Mouse (Mus musculus) kidney, embryonic 16.5 days (tissue): ENCODE measurements at regions not wholly inside any gene's neighbourhood (a gene's known extent, or its start where the extent isn't known, plus 50 kb on each side); places are given as distances from the start of the nearest gene placed in this dataset.

ENCODE experiments used
- ATAC-seq: fragments of 200-750 bp; cut with Nextera tagmentation; 2 replicates; pipeline ENCODE4 v1.8.0; 2017; ENCODE audit warnings: moderate TSS enrichment; ENCODE audit not compliant: low FRiP score, low TSS enrichment
- H3K27ac ChIP-seq: fragments of 300-500 bp; sonication (generic); 2 replicates; pipeline ENCODE4 v1.5.1; 2014; ENCODE audit warnings: low read length
- H3K27me3 ChIP-seq: fragments of 300-500 bp; sonication (generic); 2 replicates; pipeline ENCODE4 v1.6.1; 2014; ENCODE audit warnings: low read length, control low read depth, mixed read lengths; ENCODE audit not compliant: insufficient read depth
- H3K36me3 ChIP-seq: fragments of 300-500 bp; sonication (generic); 2 replicates; pipeline ENCODE4 v1.6.1; 2014; ENCODE audit warnings: low read length, control low read depth, mixed read lengths; ENCODE audit not compliant: insufficient read depth
- H3K4me1 ChIP-seq: fragments of 300-500 bp; sonication (generic); 2 replicates; pipeline ENCODE4 v1.6.1; 2014; ENCODE audit warnings: low read length, control low read depth, mixed read lengths; ENCODE audit not compliant: insufficient read depth
- H3K4me2 ChIP-seq: fragments of 300-500 bp; sonication (generic); replicated peaks from 2 replicates; pipeline ENCODE4 v1.6.1; 2014; ENCODE audit warnings: low read depth, low read length
- H3K4me3 ChIP-seq: fragments of 300-500 bp; sonication (generic); 2 replicates; pipeline ENCODE4 v1.5.1; 2014; ENCODE audit warnings: mild to moderate bottlenecking, low read length
- H3K9ac ChIP-seq: fragments of 300-500 bp; sonication (generic); replicated peaks from 2 replicates; pipeline ENCODE4 v1.6.1; 2014; ENCODE audit warnings: low read length
- H3K9me3 ChIP-seq: fragments of 300-500 bp; sonication (generic); 2 replicates; pipeline ENCODE4 v1.6.1; 2016; ENCODE audit warnings: low read length, control low read depth
- WGBS: fragments of 180-500 bp; shearing (Covaris S2); extraction: QIAGEN DNeasy Blood & Tissue Kit; methylation state at CpG from one replicate; pipeline ENCODE4 v1.1.7; 2014; 5-methylcytosine and 5-hydroxymethylcytosine counted together

- Histone ChIP-seq H3K9me3 (no peaks in the 10 kb centered on the region), H3K27me3 (no peaks in the 10 kb centered on the region), H3K4me3 (no peak overlapping the region), H3K9ac (no peak overlapping the region), H3K4me1 (no peaks in the 10 kb centered on the region), H3K4me2 (no peak overlapping the region), H3K27ac (no peak overlapping the region), H3K36me3 (no peaks in the 10 kb centered on the region)
- WGBS, result 87% methylated on average over 9 of the region's 9 CpGs
- ATAC-seq, result no peak
Measured at GRCm38 (mm10) chr10:18907276-18907960, 62.6 kb downstream of the Perp start.

- Histone ChIP-seq H3K4me3 (no peak overlapping the region), H3K4me2 (no peak overlapping the region), H3K27me3 (no peaks in the 10 kb centered on the region), H3K9me3 (no peaks in the 10 kb centered on the region), H3K27ac (no peak overlapping the region), H3K36me3 (no peaks in the 10 kb centered on the region), H3K9ac (no peak overlapping the region), H3K4me1 (no peaks in the 10 kb centered on the region)
- ATAC-seq, result no peak
- 93% methylated on average over 3 of the region's 3 CpGs for WGBS
Measured at GRCm38 (mm10) chr10:18909307-18909706, 64.5 kb downstream of the Perp start.

- Histone ChIP-seq H3K27me3 (no peaks in the 10 kb centered on the region), H3K27ac (no peak overlapping the region), H3K9me3 (no peaks in the 10 kb centered on the region), H3K36me3 (no peaks in the 10 kb centered on the region), H3K4me3 (no peak overlapping the region), H3K4me2 (no peak overlapping the region), H3K4me1 (no peaks in the 10 kb centered on the region), H3K9ac (no peak overlapping the region)
- ATAC-seq, result 0 out of 2 replicates have a peak, but pooled peaks have one; percentile 42
- 19% methylated on average over 2 of the region's 2 CpGs for WGBS
Measured at GRCm38 (mm10) chr10:18910898-18911297, 66.1 kb downstream of the Perp start.

- Histone ChIP-seq H3K9ac (no peak overlapping the region), H3K36me3 (no peaks in the 10 kb centered on the region), H3K4me1 (no peaks in the 10 kb centered on the region), H3K27me3 (no peaks in the 10 kb centered on the region), H3K9me3 (no peaks in the 10 kb centered on the region), H3K4me3 (no peak overlapping the region), H3K27ac (no peak overlapping the region), H3K4me2 (0 out of 2 replicates have a peak overlapping the region, but pooled peaks have one; percentile 10)
- peak; percentile 49; the same call in 1 of the 2 replicates for ATAC-seq
- 41% methylated on average over 6 of the region's 6 CpGs for WGBS
Measured at GRCm38 (mm10) chr10:18917120-18917616, 72.3 kb downstream of the Perp start.

- Histone ChIP-seq H3K9me3 (no peaks in the 10 kb centered on the region), H3K36me3 (no peaks in the 10 kb centered on the region), H3K9ac (no peak overlapping the region), H3K4me1 (no peaks in the 10 kb centered on the region), H3K4me2 (no peak overlapping the region), H3K27me3 (no peaks in the 10 kb centered on the region), H3K27ac (no peak overlapping the region), H3K4me3 (no peak overlapping the region)
- WGBS, result 60% methylated on average over 3 of the region's 3 CpGs
- no peak for ATAC-seq
Measured at GRCm38 (mm10) chr10:18923088-18923821, 78.4 kb downstream of the Perp start.

- Histone ChIP-seq H3K4me2 (no peak overlapping the region), H3K36me3 (no peaks in the 10 kb centered on the region), H3K9ac (no peak overlapping the region), H3K4me3 (no peak overlapping the region), H3K27ac (no peak overlapping the region), H3K9me3 (no peaks in the 10 kb centered on the region), H3K27me3 (no peaks in the 10 kb centered on the region), H3K4me1 (no peaks in the 10 kb centered on the region)
- no peak for ATAC-seq
- WGBS, result 92% methylated on average over 2 of the region's 2 CpGs
Measured at GRCm38 (mm10) chr10:18927811-18928210, 83.0 kb downstream of the Perp start.

- Histone ChIP-seq H3K4me3 (no peak overlapping the region), H3K9ac (no peak overlapping the region), H3K27me3 (no peaks in the 10 kb centered on the region), H3K4me1 (no peaks in the 10 kb centered on the region), H3K9me3 (no peaks in the 10 kb centered on the region), H3K36me3 (no peaks in the 10 kb centered on the region), H3K4me2 (no peak overlapping the region), H3K27ac (no peak overlapping the region)
- ATAC-seq, result no peak
- 42% methylated on average over 2 of the region's 2 CpGs for WGBS
Measured at GRCm38 (mm10) chr10:18931344-18931743, 84.1 kb downstream of the Tnfaip3 start.

GRCm38 (mm10) chr10:18941447-18941846 is 74.0 kb downstream of the Tnfaip3 start:
- no peaks in the 10 kb centered on the region for H3K36me3 ChIP-seq
- H3K4me1 ChIP-seq, result no peaks in the 10 kb centered on the region
- H3K4me3 ChIP-seq, result no peak overlapping the region
- H3K4me2 ChIP-seq, result no peak overlapping the region
- H3K9me3 ChIP-seq, result no peaks in the 10 kb centered on the region
- ATAC-seq, result no peak
- 43% methylated on average over 4 of the region's 4 CpGs for WGBS
- H3K27me3 ChIP-seq, result no peaks in the 10 kb centered on the region
- H3K27ac ChIP-seq, result no peak overlapping the region
- H3K9ac ChIP-seq, result no peak overlapping the region

- no peaks in the 10 kb centered on the region for H3K36me3 ChIP-seq
- no peak overlapping the region for H3K9ac ChIP-seq
- H3K4me2 ChIP-seq, result no peak overlapping the region
- H3K9me3 ChIP-seq, result no peaks in the 10 kb centered on the region
- no peak for ATAC-seq
- no peak overlapping the region for H3K27ac ChIP-seq
- WGBS, result 28% methylated on average over 7 of the region's 7 CpGs
- no peaks in the 10 kb centered on the region for H3K4me1 ChIP-seq
- no peak overlapping the region for H3K4me3 ChIP-seq
- H3K27me3 ChIP-seq, result no peaks in the 10 kb centered on the region
Measured at GRCm38 (mm10) chr10:18941908-18942307, 73.5 kb downstream of the Tnfaip3 start.
